Mouse (Mus musculus): ENCODE data around the gene Lmf1. TPM values are rescaled to one million over a fixed set of nuclear protein-coding genes. Genes with fewer than 3 reads are reported as not detected.
A peak's percentile ranks its signal among the peaks of the same experiment; 100 is the strongest.

Lmf1 gene
- 14.4 and 15.0 TPM in 2 replicates for polyA plus RNA-seq (2016; fragmentation: Nextera tagmentation; extraction: Ambion mirVana)

GRCm38 (mm10) chr17:25578920-25579319 is at the start of gene Lmf1:
TSS of gene Lmf1 (plus strand) at chr17:25579085.
- Histone ChIP-seq H3K9ac (peak within 1 kb of the TSS; percentile 83), H3K4me3 (peak within 1 kb of the TSS; percentile 75), H3K36me3 (no peaks in the 10 kb centered on the region), H3K27ac (peak within 1 kb of the TSS; percentile 69), H3K4me2 (peak within 1 kb of the TSS; percentile 88), H3K9me3 (replicated peaks) (no peaks in the 10 kb centered on the region), H3K4me1 (peaks cover 34% of the 10 kb centered on the region), H3K27me3 (replicated peaks) (peaks cover 28% of the 10 kb centered on the region)
- ATAC-seq: peak; percentile 95
- WGBS (ENCODE audit: insufficient replicate concordance): under 1% methylated on average over 31 of the region's 31 CpGs

GRCm38 (mm10) chr17:25530357-25531022 is 48.4 kb upstream of the Lmf1 start:
- no peak for ATAC-seq
- Histone ChIP-seq H3K9me3 (replicated peaks) (no peaks in the 10 kb centered on the region), H3K4me1 (no peaks in the 10 kb centered on the region), H3K27me3 (replicated peaks) (no peaks in the 10 kb centered on the region; the same call in 1 of the 2 replicates), H3K27ac (no peak overlapping the region), H3K4me3 (no peak overlapping the region), H3K36me3 (no peaks in the 10 kb centered on the region), H3K4me2 (no peak overlapping the region), H3K9ac (no peak overlapping the region)
- 53% methylated on average over 8 of the region's 8 CpGs for WGBS (ENCODE audit: insufficient replicate concordance)

GRCm38 (mm10) chr17:25538945-25539875 is 39.7 kb upstream of the Lmf1 start:
- Histone ChIP-seq H3K4me2 (no peak overlapping the region), H3K9ac (no peak overlapping the region), H3K4me1 (no peaks in the 10 kb centered on the region), H3K4me3 (no peak overlapping the region), H3K36me3 (no peaks in the 10 kb centered on the region), H3K27me3 (replicated peaks) (peaks cover 4% of the 10 kb centered on the region; the same call in 1 of the 2 replicates), H3K27ac (no peak overlapping the region), H3K9me3 (replicated peaks) (no peaks in the 10 kb centered on the region)
- 50% methylated on average over 27 of the region's 27 CpGs for WGBS (ENCODE audit: insufficient replicate concordance)
- ATAC-seq: no peak

GRCm38 (mm10) chr17:25540731-25541130 is 38.2 kb upstream of the Lmf1 start:
- no peak overlapping the region for H3K4me2 ChIP-seq
- no peaks in the 10 kb centered on the region for H3K9me3 ChIP-seq (replicated peaks)
- ATAC-seq: no peak
- WGBS (ENCODE audit: insufficient replicate concordance): 53% methylated on average over 5 of the region's 5 CpGs
- no peak overlapping the region for H3K9ac ChIP-seq
- no peak overlapping the region for H3K4me3 ChIP-seq
- H3K36me3 ChIP-seq: no peaks in the 10 kb centered on the region
- H3K27ac ChIP-seq: no peak overlapping the region
- no peaks in the 10 kb centered on the region for H3K4me1 ChIP-seq
- H3K27me3 ChIP-seq (replicated peaks): peaks cover 4% of the 10 kb centered on the region; the same call in 1 of the 2 replicates

GRCm38 (mm10) chr17:25541768-25542167 is 37.1 kb upstream of the Lmf1 start:
- Histone ChIP-seq H3K9ac (no peak overlapping the region), H3K36me3 (no peaks in the 10 kb centered on the region), H3K4me2 (no peak overlapping the region), H3K4me1 (no peaks in the 10 kb centered on the region), H3K9me3 (replicated peaks) (no peaks in the 10 kb centered on the region), H3K27me3 (replicated peaks) (peaks cover 4% of the 10 kb centered on the region; the same call in 1 of the 2 replicates), H3K27ac (no peak overlapping the region), H3K4me3 (no peak overlapping the region)
- 65% methylated on average over 4 of the region's 4 CpGs for WGBS (ENCODE audit: insufficient replicate concordance)
- ATAC-seq: no peak

- no peak for ATAC-seq
- no peak overlapping the region for H3K27ac ChIP-seq
- H3K4me3 ChIP-seq: no peak overlapping the region
- no peak overlapping the region for H3K4me2 ChIP-seq
- no peak overlapping the region for H3K9ac ChIP-seq
- H3K27me3 ChIP-seq (replicated peaks): 0 out of 2 replicates have a peak, but pooled peaks cover 9% of the 10 kb centered on the region
- 36% methylated on average over 3 of the region's 3 CpGs for WGBS (ENCODE audit: insufficient replicate concordance)
- H3K9me3 ChIP-seq (replicated peaks): no peaks in the 10 kb centered on the region
- H3K36me3 ChIP-seq: no peaks in the 10 kb centered on the region
- no peaks in the 10 kb centered on the region for H3K4me1 ChIP-seq
Observed at GRCm38 (mm10) chr17:25547026-25547425, 31.9 kb upstream of the Lmf1 start.

- no peaks in the 10 kb centered on the region for H3K9me3 ChIP-seq (replicated peaks)
- no peak overlapping the region for H3K4me2 ChIP-seq
- H3K27ac ChIP-seq: no peak overlapping the region
- no peak for ATAC-seq
- peaks cover 25% of the 10 kb centered on the region for H3K27me3 ChIP-seq (replicated peaks)
- H3K9ac ChIP-seq: no peak overlapping the region
- 71% methylated on average over 5 of the region's 5 CpGs for WGBS (ENCODE audit: insufficient replicate concordance)
- no peaks in the 10 kb centered on the region for H3K4me1 ChIP-seq
- H3K4me3 ChIP-seq: no peak overlapping the region
- no peaks in the 10 kb centered on the region for H3K36me3 ChIP-seq
Observed at GRCm38 (mm10) chr17:25550020-25550419, 28.9 kb upstream of the Lmf1 start.

- no peak overlapping the region for H3K27ac ChIP-seq
- H3K4me1 ChIP-seq: 0 out of 2 replicates have a peak, but pooled peaks cover 1% of the 10 kb centered on the region
- peaks cover 38% of the 10 kb centered on the region for H3K27me3 ChIP-seq (replicated peaks)
- no peak for ATAC-seq
- WGBS (ENCODE audit: insufficient replicate concordance): 69% methylated on average over 11 of the region's 11 CpGs
- H3K36me3 ChIP-seq: no peaks in the 10 kb centered on the region
- H3K4me3 ChIP-seq: no peak overlapping the region
- no peak overlapping the region for H3K9ac ChIP-seq
- H3K4me2 ChIP-seq: no peak overlapping the region
- H3K9me3 ChIP-seq (replicated peaks): no peaks in the 10 kb centered on the region
Observed at GRCm38 (mm10) chr17:25551313-25551712, 27.6 kb upstream of the Lmf1 start.

- Histone ChIP-seq H3K9ac (no peak overlapping the region), H3K36me3 (no peaks in the 10 kb centered on the region), H3K4me1 (0 out of 2 replicates have a peak, but pooled peaks cover 4% of the 10 kb centered on the region), H3K9me3 (replicated peaks) (no peaks in the 10 kb centered on the region), H3K27me3 (replicated peaks) (peaks cover 66% of the 10 kb centered on the region), H3K4me2 (no peak overlapping the region), H3K4me3 (no peak overlapping the region), H3K27ac (no peak overlapping the region)
- no peak for ATAC-seq
- 14% methylated on average over 3 of the region's 3 CpGs for whole genome bisulfite sequencing (ENCODE audit: insufficient replicate concordance)
Observed at GRCm38 (mm10) chr17:25555159-25555558, 23.7 kb upstream of the Lmf1 start.

GRCm38 (mm10) chr17:25555666-25556629 is 22.9 kb upstream of the Lmf1 start:
- Histone ChIP-seq H3K36me3 (no peaks in the 10 kb centered on the region), H3K9me3 (replicated peaks) (no peaks in the 10 kb centered on the region), H3K27ac (no peak overlapping the region), H3K9ac (no peak overlapping the region), H3K4me2 (peak overlapping the region; percentile 30), H3K27me3 (replicated peaks) (peaks cover 74% of the 10 kb centered on the region), H3K4me1 (0 out of 2 replicates have a peak, but pooled peaks cover 4% of the 10 kb centered on the region), H3K4me3 (no peak overlapping the region)
- ATAC-seq: no peak
- 11% methylated on average over 29 of the region's 29 CpGs for WGBS (ENCODE audit: insufficient replicate concordance)

- H3K4me1 ChIP-seq: 0 out of 2 replicates have a peak, but pooled peaks cover 4% of the 10 kb centered on the region
- WGBS (ENCODE audit: insufficient replicate concordance): 9% methylated on average over 21 of the region's 21 CpGs
- H3K9ac ChIP-seq: no peak overlapping the region
- no peak for ATAC-seq
- no peak overlapping the region for H3K4me3 ChIP-seq
- no peaks in the 10 kb centered on the region for H3K9me3 ChIP-seq (replicated peaks)
- H3K27me3 ChIP-seq (replicated peaks): peaks cover 78% of the 10 kb centered on the region
- no peak overlapping the region for H3K27ac ChIP-seq
- peak overlapping the region; percentile 30 for H3K4me2 ChIP-seq
- no peaks in the 10 kb centered on the region for H3K36me3 ChIP-seq
Observed at GRCm38 (mm10) chr17:25556630-25557354, 22.1 kb upstream of the Lmf1 start.

Measured in liver, embryonic 12.5 days (tissue).